Mouse (Mus musculus) lung, postnatal 0 days (tissue): Measurements from ENCODE around the gene Snrpa. TPM values are rescaled to one million over a fixed set of nuclear protein-coding genes. Genes with fewer than 3 reads are reported as not detected.

Experiments used
- ATAC-seq: fragments of 200-750 bp; cut with Nextera tagmentation; 2 replicates; pipeline ENCODE4 v1.8.0; 2017; ENCODE audit warnings: moderate library complexity
- DNase-seq: peaks from one replicate; pipeline ENCODE4 v3.0.0-alpha.2; 2016; ENCODE audit warnings: low spot score
- H3K27ac ChIP-seq: fragments of 300-500 bp; sonication (generic); 2 replicates; pipeline ENCODE4 v1.5.1; 2014; ENCODE audit warnings: antibody characterized with exemption, mild to moderate bottlenecking, low read length, mixed read lengths
- H3K27me3 ChIP-seq: fragments of 300-500 bp; sonication (generic); replicated peaks from 2 replicates; pipeline ENCODE4 v1.6.1; 2014; ENCODE audit warnings: low read length, mixed read lengths; ENCODE audit not compliant: insufficient read depth
- H3K36me3 ChIP-seq: fragments of 300-500 bp; sonication (generic); 2 replicates; pipeline ENCODE4 v1.6.1; 2014; ENCODE audit warnings: low read length, mixed read lengths; ENCODE audit not compliant: insufficient read depth
- H3K4me1 ChIP-seq: fragments of 300-500 bp; sonication (generic); 2 replicates; pipeline ENCODE4 v1.6.1; 2014; ENCODE audit warnings: antibody characterized with exemption, low read depth, low read length, mixed read lengths; ENCODE audit not compliant: insufficient read depth
- H3K4me2 ChIP-seq: fragments of 300-500 bp; sonication (generic); replicated peaks from 2 replicates; pipeline ENCODE4 v1.6.1; 2014; ENCODE audit warnings: low read depth, mild to moderate bottlenecking, low read length, moderate library complexity, mixed read lengths
- H3K4me3 ChIP-seq: fragments of 300-500 bp; sonication (generic); 2 replicates; pipeline ENCODE4 v1.5.1; 2014; ENCODE audit warnings: low read depth, low read length
- H3K9ac ChIP-seq: fragments of 300-500 bp; sonication (generic); replicated peaks from 2 replicates; pipeline ENCODE4 v1.6.1; 2014; ENCODE audit warnings: low read depth, mild to moderate bottlenecking
- H3K9me3 ChIP-seq: fragments of 300-500 bp; sonication (generic); 2 replicates; pipeline ENCODE4 v1.6.1; 2016; ENCODE audit warnings: low read length, mixed read lengths
- CTCF ChIP-seq: IDR thresholded peaks from 2 replicates; pipeline ENCODE4 v1.5.1; 2016; ENCODE audit warnings: antibody characterized with exemption, mild to moderate bottlenecking
- EP300 ChIP-seq: IDR thresholded peaks from 2 replicates; pipeline ENCODE4 v1.6.1; 2016; ENCODE audit warnings: antibody characterized with exemption, mild to moderate bottlenecking, control low read depth
- WGBS: fragments of 180-500 bp; shearing (Covaris S2); extraction: QIAGEN DNeasy Blood & Tissue Kit; methylation state at CpG from one replicate; pipeline ENCODE4 v1.1.7; 2014; 5-methylcytosine and 5-hydroxymethylcytosine counted together
- polyA plus RNA-seq: library from polyadenylated mRNA; unstranded; fragments of >200 nt; fragmentation: Nextera tagmentation; extraction: Ambion mirVana; gene quantifications from 2 replicates; pipeline ENCODE4 v1.2.1, GENCODE M21; 2015

The Snrpa gene
- polyA plus RNA-seq, 1 experiment from 2014 or later, result 75.8 TPM

DNA sequence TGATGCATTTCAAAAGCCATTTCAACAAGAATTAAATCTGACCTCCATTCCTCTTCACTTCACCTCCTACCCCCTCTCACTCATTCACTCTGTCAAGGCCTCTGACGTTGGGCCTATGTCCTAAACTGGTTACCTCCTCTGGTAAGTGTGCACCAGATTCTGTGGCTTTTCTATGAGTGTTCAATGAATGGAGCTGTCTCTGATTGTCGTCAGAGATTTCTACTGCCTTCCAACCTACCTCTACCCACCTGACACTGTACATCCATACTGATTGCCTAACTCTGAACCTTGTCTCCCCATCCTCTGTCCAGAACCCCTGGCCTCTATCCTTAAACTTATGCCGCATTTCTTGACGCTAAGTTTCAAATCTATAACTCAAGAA, 18.1 kb downstream of the Snrpa start:
- peak overlapping the region; percentile 75 for H3K4me3 ChIP-seq
- DNase-seq (no peak), ATAC-seq (no peak)
- peak overlapping the region; percentile 47 for H3K4me2 ChIP-seq
- TF ChIP-seq EP300 (no peak), CTCF (no peak)
- peak overlapping the region; percentile 51 for H3K9ac ChIP-seq
- H3K9me3 ChIP-seq, result no peaks in the 10 kb centered on the region
- H3K27ac ChIP-seq, result peak overlapping the region; percentile 94
- peaks cover 8% of the 10 kb centered on the region; the same call in 1 of the 2 replicates for H3K4me1 ChIP-seq
- peaks cover 11% of the 10 kb centered on the region for H3K36me3 ChIP-seq
- 8% methylated on average over 4 of the region's 4 CpGs for WGBS
- no peaks in the 10 kb centered on the region for H3K27me3 ChIP-seq

GRCm38 (mm10) chr7:27174896-27175295, 21.2 kb downstream of the Snrpa start:
- Histone ChIP-seq H3K4me3 (no peak overlapping the region), H3K27ac (no peak overlapping the region), H3K9ac (no peak overlapping the region), H3K27me3 (no peaks in the 10 kb centered on the region), H3K9me3 (no peaks in the 10 kb centered on the region), H3K4me1 (peaks cover 8% of the 10 kb centered on the region; the same call in 1 of the 2 replicates), H3K36me3 (peaks cover 23% of the 10 kb centered on the region), H3K4me2 (no peak overlapping the region)
- ATAC-seq (no peak), DNase-seq (no peak)
- TF ChIP-seq CTCF, result no peak
- no peak for TF ChIP-seq EP300
- 83% methylated on average over 7 of the region's 7 CpGs for WGBS

GRCm38 (mm10) chr7:27174496-27174895, 21.6 kb downstream of the Snrpa start:
- no peak for TF ChIP-seq EP300
- no peak for TF ChIP-seq CTCF
- peaks cover 23% of the 10 kb centered on the region for H3K36me3 ChIP-seq
- DNase-seq, result no peak
- no peak overlapping the region for H3K4me2 ChIP-seq
- no peaks in the 10 kb centered on the region for H3K27me3 ChIP-seq
- 97% methylated on average over 15 of the region's 15 CpGs for WGBS
- H3K27ac ChIP-seq, result no peak overlapping the region
- peaks cover 8% of the 10 kb centered on the region; the same call in 1 of the 2 replicates for H3K4me1 ChIP-seq
- H3K4me3 ChIP-seq, result no peak overlapping the region
- no peaks in the 10 kb centered on the region for H3K9me3 ChIP-seq
- no peak overlapping the region for H3K9ac ChIP-seq
- no peak for ATAC-seq

GRCm38 (mm10) chr7:27170981-27171380, 25.1 kb downstream of the Snrpa start:
- TF ChIP-seq EP300 (no peak), CTCF (no peak)
- H3K9me3 ChIP-seq, result no peaks in the 10 kb centered on the region
- no peak overlapping the region for H3K4me2 ChIP-seq
- H3K27me3 ChIP-seq, result no peaks in the 10 kb centered on the region
- H3K36me3 ChIP-seq, result peaks cover 23% of the 10 kb centered on the region
- H3K4me1 ChIP-seq, result peaks cover 4% of the 10 kb centered on the region; the same call in 1 of the 2 replicates
- DNase-seq (no peak), ATAC-seq (no peak)
- no peak overlapping the region for H3K9ac ChIP-seq
- WGBS, result 89% methylated on average over 3 of the region's 3 CpGs
- H3K4me3 ChIP-seq, result no peak overlapping the region
- no peak overlapping the region for H3K27ac ChIP-seq

DNA sequence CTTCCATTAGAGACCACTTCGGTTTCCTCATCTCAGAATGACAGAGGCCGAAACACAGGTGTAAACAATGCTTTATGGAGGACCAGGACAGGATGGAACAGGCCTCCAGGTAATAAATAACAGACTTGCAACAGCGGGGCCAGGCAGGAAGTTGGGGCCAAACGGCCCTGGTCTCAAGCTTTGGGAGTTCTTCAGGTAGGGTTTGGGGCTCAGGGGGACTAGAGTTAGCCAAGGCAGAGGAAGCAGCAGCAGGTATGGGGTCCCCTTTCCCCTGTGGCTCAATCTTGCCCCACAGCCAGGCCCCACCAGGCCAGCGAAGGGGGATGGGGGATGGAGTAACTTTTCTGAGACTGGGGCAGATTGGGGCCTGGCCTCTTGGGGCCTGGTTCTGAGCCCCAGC, 27.7 kb downstream of the Snrpa start:
- no peak for ATAC-seq
- TF ChIP-seq CTCF (no peak), EP300 (no peak)
- DNase-seq, result no peak
- H3K9me3 ChIP-seq, result no peaks in the 10 kb centered on the region
- H3K4me2 ChIP-seq, result no peak overlapping the region
- 92% methylated on average over 5 of the region's 5 CpGs for WGBS
- H3K27me3 ChIP-seq, result no peaks in the 10 kb centered on the region
- no peak overlapping the region for H3K4me3 ChIP-seq
- H3K27ac ChIP-seq, result no peak overlapping the region
- H3K36me3 ChIP-seq, result peaks cover 17% of the 10 kb centered on the region; the same call in 1 of the 2 replicates
- no peak overlapping the region for H3K9ac ChIP-seq
- H3K4me1 ChIP-seq, result peaks cover 26% of the 10 kb centered on the region; the same call in 1 of the 2 replicates

- Histone ChIP-seq H3K4me3 (peak overlapping the region; percentile 82), H3K9ac (no peak overlapping the region; the same call in 1 of the 2 replicates), H3K27ac (peak overlapping the region; percentile 99), H3K4me2 (peak overlapping the region; percentile 73), H3K4me1 (peaks cover 28% of the 10 kb centered on the region; the same call in 1 of the 2 replicates), H3K36me3 (peaks cover 9% of the 10 kb centered on the region; the same call in 1 of the 2 replicates), H3K27me3 (no peaks in the 10 kb centered on the region), H3K9me3 (no peaks in the 10 kb centered on the region)
- no peak for ATAC-seq
- DNase-seq, result no peak
- no peak for TF ChIP-seq EP300
- TF ChIP-seq CTCF, result no peak
- 72% methylated on average over 11 of the region's 11 CpGs for WGBS
These were observed 28.5 kb downstream of the Snrpa start for GRCm38 (mm10) chr7:27167475-27168094.
